Mouse (Mus musculus) liver, embryonic 15.5 days (tissue): ENCODE results near the gene Eea1. TPM values are rescaled to one million over a fixed set of nuclear protein-coding genes. Genes with fewer than 3 reads are reported as not detected.

Source experiments
- ATAC-seq: fragments of 200-750 bp; cut with Nextera tagmentation; 2 replicates; pipeline ENCODE4 v1.8.0; 2017; ENCODE audit warnings: moderate number of reproducible peaks, mild to moderate bottlenecking, moderate library complexity; ENCODE audit not compliant: insufficient read depth
- H3K27ac ChIP-seq: fragments of 300-500 bp; sonication (generic); replicated peaks from 2 replicates; pipeline ENCODE4 v1.5.1; 2015; ENCODE audit warnings: mild to moderate bottlenecking, inconsistent platforms
- H3K27me3 ChIP-seq: fragments of 300-500 bp; sonication (generic); 2 replicates; pipeline ENCODE4 v1.6.1; 2015; ENCODE audit warnings: mild to moderate bottlenecking, inconsistent platforms
- H3K36me3 ChIP-seq: fragments of 300-500 bp; sonication (generic); replicated peaks from 2 replicates; pipeline ENCODE4 v1.6.1; 2015; ENCODE audit warnings: moderate library complexity, mild to moderate bottlenecking, inconsistent platforms
- H3K4me1 ChIP-seq: fragments of 300-500 bp; sonication (generic); replicated peaks from 2 replicates; pipeline ENCODE4 v1.6.1; 2015; ENCODE audit warnings: inconsistent platforms
- H3K4me2 ChIP-seq: fragments of 300-500 bp; sonication (generic); 2 replicates; pipeline ENCODE4 v1.6.1; 2015; ENCODE audit warnings: moderate library complexity, mild to moderate bottlenecking, inconsistent platforms
- H3K4me3 ChIP-seq: fragments of 300-500 bp; sonication (generic); replicated peaks from 2 replicates; pipeline ENCODE4 v1.5.1; 2015; ENCODE audit warnings: mild to moderate bottlenecking, inconsistent platforms
- H3K9ac ChIP-seq: fragments of 300-500 bp; sonication (generic); 2 replicates; pipeline ENCODE4 v1.6.1; 2015; ENCODE audit warnings: moderate library complexity, mild to moderate bottlenecking, inconsistent platforms
- H3K9me3 ChIP-seq: fragments of 300-500 bp; sonication (generic); replicated peaks from 2 replicates; pipeline ENCODE4 v1.6.1; 2016; ENCODE audit warnings: inconsistent platforms
- WGBS: fragments of 180-500 bp; shearing (Covaris S2); methylation state at CpG from one replicate; pipeline ENCODE4 v1.1.7; 2015; ENCODE audit warnings: mixed read lengths; ENCODE audit not compliant: insufficient replicate concordance; 5-methylcytosine and 5-hydroxymethylcytosine counted together
- polyA plus RNA-seq: library from polyadenylated mRNA; unstranded; fragments of >200 nt; fragmentation: Nextera tagmentation; extraction: Ambion mirVana; gene quantifications from 2 replicates; pipeline ENCODE4 v1.2.1, GENCODE M21; 2015

Eea1 gene
- polyA plus RNA-seq, 1 experiment from 2014 or later, result 7.7 TPM

DNA sequence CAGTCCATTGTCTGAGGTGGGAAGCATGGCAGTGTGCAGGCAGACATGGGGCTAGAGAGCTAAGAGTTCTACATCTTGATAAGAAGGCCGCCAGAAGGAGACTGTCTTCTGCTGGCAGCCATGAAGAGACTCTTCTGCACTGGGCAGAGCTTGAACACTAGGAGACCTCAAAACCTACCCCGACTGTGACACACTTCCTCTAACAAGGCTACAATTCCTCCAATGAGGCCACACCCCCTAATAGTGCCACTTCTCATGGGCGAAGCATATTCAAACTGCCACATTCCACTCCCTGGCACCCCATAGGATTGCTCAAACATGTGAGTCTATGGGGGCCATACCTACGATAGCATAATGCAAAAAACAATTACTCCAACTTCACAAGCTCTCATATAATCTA is 10.3 kb downstream of the Eea1 start:
- Histone ChIP-seq H3K27me3 (no peaks in the 10 kb centered on the region), H3K4me3 (no peak overlapping the region), H3K27ac (no peak overlapping the region), H3K4me1 (peaks cover 15% of the 10 kb centered on the region), H3K4me2 (no peak overlapping the region), H3K36me3 (no peaks in the 10 kb centered on the region), H3K9ac (no peak overlapping the region), H3K9me3 (no peaks in the 10 kb centered on the region)
- WGBS, result 66% methylated on average over 4 of the region's 4 CpGs
- no peak for ATAC-seq

GRCm38 (mm10) chr10:95951346-95951745 is 10.9 kb downstream of the Eea1 start:
- WGBS, result 93% methylated on average over 2 of the region's 2 CpGs
- no peak for ATAC-seq
- Histone ChIP-seq H3K4me1 (peaks cover 15% of the 10 kb centered on the region; the same call in 1 of the 2 replicates), H3K36me3 (no peaks in the 10 kb centered on the region), H3K4me3 (no peak overlapping the region), H3K4me2 (no peak overlapping the region), H3K9ac (no peak overlapping the region), H3K27ac (no peak overlapping the region), H3K27me3 (no peaks in the 10 kb centered on the region), H3K9me3 (no peaks in the 10 kb centered on the region)

- H3K4me1 ChIP-seq, result 0 out of 2 replicates have a peak, but pooled peaks cover 5% of the 10 kb centered on the region
- no peak overlapping the region for H3K4me2 ChIP-seq
- H3K4me3 ChIP-seq, result no peak overlapping the region
- H3K36me3 ChIP-seq, result no peaks in the 10 kb centered on the region
- H3K9me3 ChIP-seq, result no peaks in the 10 kb centered on the region
- no peak overlapping the region for H3K9ac ChIP-seq
- H3K27me3 ChIP-seq, result no peaks in the 10 kb centered on the region
- no peak overlapping the region for H3K27ac ChIP-seq
- 72% methylated on average over 2 of the region's 2 CpGs for WGBS
- no peak for ATAC-seq
Observed at GRCm38 (mm10) chr10:95956629-95957028, 16.2 kb downstream of the Eea1 start.

DNA sequence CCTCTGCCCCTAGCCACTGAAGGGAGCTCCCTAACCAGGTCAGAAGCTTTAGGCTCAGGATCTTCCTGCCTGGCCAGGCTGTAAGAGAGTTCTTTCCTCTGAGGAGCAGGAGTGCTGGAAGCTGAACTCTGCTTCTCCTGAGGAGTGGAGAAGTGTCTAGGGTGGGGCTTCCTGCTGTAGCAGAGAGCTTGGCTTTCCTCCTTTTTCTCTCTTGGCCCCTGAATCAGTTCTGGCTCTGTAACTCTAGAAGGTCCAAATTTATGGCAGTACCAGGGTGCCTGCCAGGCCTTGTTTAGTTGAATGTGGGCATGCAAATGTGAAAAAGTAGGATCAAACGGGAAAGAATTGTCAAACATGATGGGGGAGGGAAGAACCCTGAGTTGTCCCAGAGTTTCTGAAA is 17.1 kb downstream of the Eea1 start:
- Histone ChIP-seq H3K4me3 (no peak overlapping the region), H3K4me1 (0 out of 2 replicates have a peak, but pooled peaks cover 5% of the 10 kb centered on the region), H3K27ac (no peak overlapping the region), H3K36me3 (no peaks in the 10 kb centered on the region), H3K9me3 (no peaks in the 10 kb centered on the region), H3K4me2 (no peak overlapping the region), H3K27me3 (no peaks in the 10 kb centered on the region), H3K9ac (no peak overlapping the region)
- no peak for ATAC-seq
- 80% methylated on average over 1 of the region's 1 CpGs for WGBS

GRCm38 (mm10) chr10:95964679-95965078 is 24.2 kb downstream of the Eea1 start:
- no peak for ATAC-seq
- Histone ChIP-seq H3K9ac (no peak overlapping the region), H3K27me3 (no peaks in the 10 kb centered on the region), H3K9me3 (no peaks in the 10 kb centered on the region), H3K27ac (no peak overlapping the region), H3K4me2 (no peak overlapping the region), H3K36me3 (no peaks in the 10 kb centered on the region), H3K4me1 (no peaks in the 10 kb centered on the region), H3K4me3 (no peak overlapping the region)
- WGBS, result 90% methylated on average over 1 of the region's 1 CpGs

DNA sequence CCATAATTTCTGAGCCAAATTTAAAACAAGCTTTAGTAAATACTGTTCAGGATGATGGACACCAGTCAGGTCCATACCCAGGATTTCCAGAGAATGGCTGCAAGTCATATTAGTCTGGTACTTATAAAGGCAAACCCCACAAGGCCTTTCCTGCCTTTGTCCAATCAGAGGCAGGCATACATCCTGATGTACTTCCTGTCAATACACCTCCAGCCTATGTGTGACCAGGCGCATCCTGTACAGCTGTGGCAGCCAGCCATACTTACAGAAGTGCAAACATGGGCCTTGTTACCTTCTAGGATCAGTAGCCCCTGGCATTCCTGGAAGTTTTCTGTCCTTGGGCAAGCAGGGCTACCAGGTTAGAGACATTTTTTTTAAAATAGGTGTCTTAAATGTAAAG is 29.2 kb downstream of the Eea1 start:
- Histone ChIP-seq H3K9me3 (no peaks in the 10 kb centered on the region), H3K36me3 (peaks cover 3% of the 10 kb centered on the region; the same call in 1 of the 2 replicates), H3K4me1 (peaks cover 8% of the 10 kb centered on the region), H3K27me3 (no peaks in the 10 kb centered on the region), H3K4me2 (no peak overlapping the region), H3K4me3 (no peak overlapping the region), H3K9ac (no peak overlapping the region), H3K27ac (no peak overlapping the region)
- 67% methylated on average over 1 of the region's 1 CpGs for WGBS
- no peak for ATAC-seq

GRCm38 (mm10) chr10:95970744-95971212 is 30.3 kb downstream of the Eea1 start:
- H3K4me3 ChIP-seq, result peak overlapping the region; percentile 27; the same call in 1 of the 2 replicates
- no peak overlapping the region for H3K9ac ChIP-seq

GRCm38 (mm10) chr10:95971341-95971740 is 30.9 kb downstream of the Eea1 start:
- peaks cover 17% of the 10 kb centered on the region for H3K36me3 ChIP-seq
- 0 out of 2 replicates have a peak overlapping the region, but pooled peaks have one; percentile 27 for H3K4me3 ChIP-seq
- no peaks in the 10 kb centered on the region for H3K27me3 ChIP-seq
- H3K27ac ChIP-seq, result no peak overlapping the region
- peaks cover 8% of the 10 kb centered on the region for H3K4me1 ChIP-seq
- no peak for ATAC-seq
- H3K4me2 ChIP-seq, result peak overlapping the region; percentile 53
- no peaks in the 10 kb centered on the region for H3K9me3 ChIP-seq
- 74% methylated on average over 4 of the region's 4 CpGs for WGBS
- no peak overlapping the region for H3K9ac ChIP-seq

More at GRCm38 (mm10) chr10:95970744-95971212, 30.3 kb downstream of the Eea1 start:
- H3K27ac ChIP-seq, result no peak overlapping the region
- 7% methylated on average over 3 of the region's 3 CpGs for WGBS
- no peaks in the 10 kb centered on the region for H3K27me3 ChIP-seq
- no peak for ATAC-seq
- H3K36me3 ChIP-seq, result peaks cover 13% of the 10 kb centered on the region
- H3K4me2 ChIP-seq, result peak overlapping the region; percentile 53
- H3K4me1 ChIP-seq, result peaks cover 8% of the 10 kb centered on the region
- H3K9me3 ChIP-seq, result no peaks in the 10 kb centered on the region

- ATAC-seq, result no peak
- Histone ChIP-seq H3K27me3 (no peaks in the 10 kb centered on the region), H3K36me3 (peaks cover 20% of the 10 kb centered on the region), H3K4me2 (no peak overlapping the region), H3K27ac (no peak overlapping the region), H3K9ac (no peak overlapping the region), H3K4me1 (peaks cover 8% of the 10 kb centered on the region), H3K4me3 (no peak overlapping the region), H3K9me3 (no peaks in the 10 kb centered on the region)
- 40% methylated on average over 3 of the region's 3 CpGs for WGBS
Observed at GRCm38 (mm10) chr10:95971942-95972341, 31.5 kb downstream of the Eea1 start.

- Histone ChIP-seq H3K4me2 (no peak overlapping the region), H3K9ac (no peak overlapping the region), H3K36me3 (peaks cover 20% of the 10 kb centered on the region), H3K27ac (no peak overlapping the region), H3K9me3 (no peaks in the 10 kb centered on the region), H3K4me3 (no peak overlapping the region), H3K27me3 (no peaks in the 10 kb centered on the region), H3K4me1 (peaks cover 8% of the 10 kb centered on the region)
- ATAC-seq, result peak; percentile 63
- 50% methylated on average over 3 of the region's 3 CpGs for WGBS
Observed at GRCm38 (mm10) chr10:95974462-95974861, 34.0 kb downstream of the Eea1 start.

GRCm38 (mm10) chr10:95976798-95977197 is 36.3 kb downstream of the Eea1 start:
- Histone ChIP-seq H3K9me3 (no peaks in the 10 kb centered on the region), H3K27me3 (no peaks in the 10 kb centered on the region), H3K4me2 (no peak overlapping the region), H3K9ac (no peak overlapping the region), H3K4me3 (no peak overlapping the region), H3K36me3 (peaks cover 20% of the 10 kb centered on the region), H3K27ac (no peak overlapping the region), H3K4me1 (no peaks in the 10 kb centered on the region)
- 85% methylated on average over 2 of the region's 2 CpGs for WGBS
- no peak for ATAC-seq

- WGBS, result 92% methylated on average over 1 of the region's 1 CpGs
- Histone ChIP-seq H3K27me3 (no peaks in the 10 kb centered on the region), H3K9me3 (no peaks in the 10 kb centered on the region), H3K4me2 (no peak overlapping the region), H3K9ac (no peak overlapping the region), H3K36me3 (0 out of 2 replicates have a peak, but pooled peaks cover 4% of the 10 kb centered on the region), H3K27ac (no peak overlapping the region), H3K4me3 (no peak overlapping the region), H3K4me1 (0 out of 2 replicates have a peak, but pooled peaks cover 3% of the 10 kb centered on the region)
- no peak for ATAC-seq
Observed at GRCm38 (mm10) chr10:95989731-95990130, 49.3 kb downstream of the Eea1 start.
